Mouse (Mus musculus): ENCODE results near the gene Sox2. TPM values are rescaled to one million over a fixed set of nuclear protein-coding genes. Genes with fewer than 3 reads are reported as not detected.

The Sox2 gene
- polyA plus RNA-seq, 1 experiment, result not detected

- Histone ChIP-seq H3K4me3 (ENCODE audit: low read depth, low read length) (peak overlapping the region; percentile 32), H3K27ac (ENCODE audit: insufficient read depth, low read depth, low read length) (no peak overlapping the region), H3K36me3 (ENCODE audit: control insufficient read depth, insufficient read depth, low read length) (no peaks in the 10 kb centered on the region), H3K27me3 (ENCODE audit: control insufficient read depth, insufficient read depth, low read length) (peaks cover 38% of the 10 kb centered on the region), H3K4me1 (ENCODE audit: control insufficient read depth, insufficient read depth, insufficient read length, low read length) (peaks cover 8% of the 10 kb centered on the region)
- no peak for TF ChIP-seq POLR2A (IDR thresholded peaks at IDR 0.05; ENCODE audit: low read depth, low read length)
- no peak for TF ChIP-seq CTCF (IDR thresholded peaks at IDR 0.05; ENCODE audit: extremely low read depth, insufficient read length, insufficient replicate concordance, low read depth, low read length)
- 2% methylated on average over 31 of the region's 31 CpGs for WGBS
Observed at GRCm38 (mm10) chr3:34664636-34665531, 14.7 kb downstream of the Sox2 start.

GRCm38 (mm10) chr3:34665751-34666665 lies 15.8 kb downstream of the Sox2 start:
- no peaks in the 10 kb centered on the region for H3K36me3 ChIP-seq (ENCODE audit: control insufficient read depth, insufficient read depth, low read length)
- no peak for TF ChIP-seq POLR2A (IDR thresholded peaks at IDR 0.05; ENCODE audit: low read depth, low read length)
- TF ChIP-seq CTCF (IDR thresholded peaks at IDR 0.05; ENCODE audit: extremely low read depth, insufficient read length, insufficient replicate concordance, low read depth, low read length), result no peak
- H3K27ac ChIP-seq (ENCODE audit: insufficient read depth, low read depth, low read length), result no peak overlapping the region
- peaks cover 36% of the 10 kb centered on the region for H3K27me3 ChIP-seq (ENCODE audit: control insufficient read depth, insufficient read depth, low read length)
- H3K4me3 ChIP-seq (ENCODE audit: low read depth, low read length), result no peak overlapping the region
- 6% methylated on average over 10 of the region's 10 CpGs for WGBS
- H3K4me1 ChIP-seq (ENCODE audit: control insufficient read depth, insufficient read depth, insufficient read length, low read length), result peaks cover 8% of the 10 kb centered on the region

- 35% methylated on average over 2 of the region's 2 CpGs for WGBS
- TF ChIP-seq CTCF (IDR thresholded peaks at IDR 0.05; ENCODE audit: extremely low read depth, insufficient read length, insufficient replicate concordance, low read depth, low read length) (no peak), POLR2A (IDR thresholded peaks at IDR 0.05; ENCODE audit: low read depth, low read length) (no peak)
- peaks cover 8% of the 10 kb centered on the region; the same call in 1 of the 2 replicates for H3K4me1 ChIP-seq (ENCODE audit: control insufficient read depth, insufficient read depth, insufficient read length, low read length)
- H3K4me3 ChIP-seq (ENCODE audit: low read depth, low read length), result no peak overlapping the region
- no peaks in the 10 kb centered on the region for H3K36me3 ChIP-seq (ENCODE audit: control insufficient read depth, insufficient read depth, low read length)
- H3K27me3 ChIP-seq (ENCODE audit: control insufficient read depth, insufficient read depth, low read length), result peaks cover 30% of the 10 kb centered on the region
- no peak overlapping the region for H3K27ac ChIP-seq (ENCODE audit: insufficient read depth, low read depth, low read length)
Observed at GRCm38 (mm10) chr3:34667180-34667579, 17.0 kb downstream of the Sox2 start.

GRCm38 (mm10) chr3:34667881-34668817 lies 17.9 kb downstream of the Sox2 start:
- Histone ChIP-seq H3K36me3 (ENCODE audit: control insufficient read depth, insufficient read depth, low read length) (no peaks in the 10 kb centered on the region), H3K27me3 (ENCODE audit: control insufficient read depth, insufficient read depth, low read length) (peaks cover 23% of the 10 kb centered on the region), H3K4me1 (ENCODE audit: control insufficient read depth, insufficient read depth, insufficient read length, low read length) (peaks cover 8% of the 10 kb centered on the region; the same call in 1 of the 2 replicates), H3K27ac (ENCODE audit: insufficient read depth, low read depth, low read length) (no peak overlapping the region), H3K4me3 (ENCODE audit: low read depth, low read length) (no peak overlapping the region)
- WGBS, result 14% methylated on average over 18 of the region's 18 CpGs
- TF ChIP-seq CTCF (IDR thresholded peaks at IDR 0.05; ENCODE audit: extremely low read depth, insufficient read length, insufficient replicate concordance, low read depth, low read length) (no peak), POLR2A (IDR thresholded peaks at IDR 0.05; ENCODE audit: low read depth, low read length) (no peak)

- Histone ChIP-seq H3K27ac (ENCODE audit: insufficient read depth, low read depth, low read length) (no peak overlapping the region), H3K4me1 (ENCODE audit: control insufficient read depth, insufficient read depth, insufficient read length, low read length) (no peaks in the 10 kb centered on the region), H3K4me3 (ENCODE audit: low read depth, low read length) (no peak overlapping the region), H3K36me3 (ENCODE audit: control insufficient read depth, insufficient read depth, low read length) (no peaks in the 10 kb centered on the region), H3K27me3 (ENCODE audit: control insufficient read depth, insufficient read depth, low read length) (peaks cover 5% of the 10 kb centered on the region)
- TF ChIP-seq CTCF (IDR thresholded peaks at IDR 0.05; ENCODE audit: extremely low read depth, insufficient read length, insufficient replicate concordance, low read depth, low read length) (no peak), POLR2A (IDR thresholded peaks at IDR 0.05; ENCODE audit: low read depth, low read length) (no peak)
- 18% methylated on average over 15 of the region's 15 CpGs for WGBS
Observed at GRCm38 (mm10) chr3:34671024-34671660, 20.9 kb downstream of the Sox2 start.

GRCm38 (mm10) chr3:34678840-34679239 lies 28.6 kb downstream of the Sox2 start:
- no peaks in the 10 kb centered on the region for H3K36me3 ChIP-seq (ENCODE audit: control insufficient read depth, insufficient read depth, low read length)
- WGBS, result 35% methylated on average over 7 of the region's 7 CpGs
- TF ChIP-seq POLR2A (IDR thresholded peaks at IDR 0.05; ENCODE audit: low read depth, low read length) (no peak), CTCF (IDR thresholded peaks at IDR 0.05; ENCODE audit: extremely low read depth, insufficient read length, insufficient replicate concordance, low read depth, low read length) (no peak)

More at GRCm38 (mm10) chr3:34678840-34679239, 28.6 kb downstream of the Sox2 start:
- Histone ChIP-seq H3K27me3 (ENCODE audit: control insufficient read depth, insufficient read depth, low read length) (no peaks in the 10 kb centered on the region), H3K4me1 (ENCODE audit: control insufficient read depth, insufficient read depth, insufficient read length, low read length) (no peaks in the 10 kb centered on the region), H3K4me3 (ENCODE audit: low read depth, low read length) (no peak overlapping the region), H3K27ac (ENCODE audit: insufficient read depth, low read depth, low read length) (no peak overlapping the region)

Measured in small intestine, adult 2 months (tissue).